Mouse (Mus musculus) cortical plate, adult 2 months (tissue): ENCODE measurements around the gene Rasgrf2.

Experiments
- CTCF ChIP-seq: fragments of 200-500 bp; IDR thresholded peaks from 2 replicates; pipeline ENCODE4 v1.5.1; 2011; ENCODE audit warnings: mild to moderate bottlenecking, control low read depth, low read length; ENCODE audit not compliant: insufficient read depth; ENCODE audit errors: extremely low read depth
- POLR2A ChIP-seq: fragments of 200-500 bp; IDR thresholded peaks from 2 replicates; pipeline ENCODE4 v1.6.1; 2011; ENCODE audit warnings: mild to moderate bottlenecking, low read length, control low read depth; ENCODE audit not compliant: insufficient read depth; ENCODE audit errors: extremely low read depth

DNA sequence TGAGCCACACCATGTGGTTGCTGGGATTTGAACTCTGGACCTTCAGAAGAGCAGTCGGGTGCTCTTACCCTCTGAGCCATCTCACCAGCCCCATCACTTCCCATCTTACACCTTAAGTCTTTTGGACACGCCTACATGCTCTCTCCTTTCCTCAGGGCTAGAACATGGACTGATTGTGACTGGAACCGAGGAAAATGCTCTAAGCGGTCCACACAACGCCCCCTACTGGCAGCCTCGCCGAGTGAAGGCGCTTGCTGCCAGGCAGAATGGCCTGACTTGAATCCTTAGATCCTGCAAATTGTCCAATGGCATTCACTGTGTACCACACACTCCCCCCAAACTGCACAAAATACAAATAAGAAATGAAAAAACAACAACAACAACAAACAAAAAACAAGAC is 274.0 kb downstream of the Rasgrf2 start:
- no peak for TF ChIP-seq POLR2A
- no peak for TF ChIP-seq CTCF
